Mouse (Mus musculus): ENCODE measurements around the gene Tesmin. TPM values are rescaled to one million over a fixed set of nuclear protein-coding genes. Genes with fewer than 3 reads are reported as not detected.

Gene Tesmin
- polyA plus RNA-seq, 1 experiment: 0.02 TPM

GRCm38 (mm10) chr19:3357620-3358019 lies 31.0 kb upstream of the Tesmin start:
- no peaks in the 10 kb centered on the region for H3K27me3 ChIP-seq (ENCODE audit: control insufficient read depth)
- no peak overlapping the region for H3K4me3 ChIP-seq (replicated peaks)
- no peak for TF ChIP-seq TAL1 (IDR thresholded peaks at IDR 0.05; ENCODE audit: low read length)
- TF ChIP-seq GATA1 (IDR thresholded peaks at IDR 0.05; ENCODE audit: low read length): no peak
- no peaks in the 10 kb centered on the region for H3K9me3 ChIP-seq (ENCODE audit: control insufficient read depth, low read length)
- peaks cover 13% of the 10 kb centered on the region for H3K36me3 ChIP-seq (ENCODE audit: control insufficient read depth)
- peaks cover 8% of the 10 kb centered on the region; the same call in 1 of the 2 replicates for H3K4me1 ChIP-seq (ENCODE audit: control insufficient read depth)

GRCm38 (mm10) chr19:3359841-3360588 lies 28.6 kb upstream of the Tesmin start:
- Histone ChIP-seq H3K4me3 (replicated peaks) (no peak overlapping the region), H3K36me3 (ENCODE audit: control insufficient read depth) (peaks cover 23% of the 10 kb centered on the region), H3K27me3 (ENCODE audit: control insufficient read depth) (no peaks in the 10 kb centered on the region)

DNA sequence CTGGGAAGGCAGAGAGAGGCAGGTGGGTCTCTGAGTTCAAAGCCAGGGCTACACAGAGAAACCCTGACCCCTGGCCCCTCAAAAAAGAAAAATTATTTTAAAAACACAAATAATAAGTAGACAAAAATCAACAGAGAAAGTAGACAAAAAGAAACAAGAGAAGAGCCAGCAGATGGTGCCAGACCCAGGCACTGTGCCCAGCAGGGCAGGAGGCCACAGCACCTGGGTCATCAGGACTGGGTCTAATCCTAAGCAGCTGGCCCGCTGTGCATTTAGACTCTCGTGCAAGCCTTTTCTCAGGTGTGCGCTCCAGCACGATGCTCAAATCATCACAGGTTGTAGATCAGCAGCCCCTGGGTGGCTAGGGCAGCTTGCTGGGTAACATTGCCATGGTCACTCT lies 25.1 kb upstream of the Tesmin start:
- Histone ChIP-seq H3K4me1 (ENCODE audit: control insufficient read depth) (peaks cover 8% of the 10 kb centered on the region; the same call in 1 of the 2 replicates), H3K36me3 (ENCODE audit: control insufficient read depth) (peaks cover 29% of the 10 kb centered on the region), H3K9me3 (ENCODE audit: control insufficient read depth, low read length) (no peaks in the 10 kb centered on the region), H3K27me3 (ENCODE audit: control insufficient read depth) (no peaks in the 10 kb centered on the region), H3K4me3 (replicated peaks) (no peak overlapping the region)
- TF ChIP-seq TAL1 (IDR thresholded peaks at IDR 0.05; ENCODE audit: low read length): no peak
- no peak for TF ChIP-seq GATA1 (IDR thresholded peaks at IDR 0.05; ENCODE audit: low read length)

More at GRCm38 (mm10) chr19:3359841-3360588, 28.6 kb upstream of the Tesmin start:
- Histone ChIP-seq H3K4me1 (ENCODE audit: control insufficient read depth) (peaks cover 8% of the 10 kb centered on the region; the same call in 1 of the 2 replicates), H3K9me3 (ENCODE audit: control insufficient read depth, low read length) (no peaks in the 10 kb centered on the region)
- no peak for TF ChIP-seq GATA1 (IDR thresholded peaks at IDR 0.05; ENCODE audit: low read length)

- H3K27me3 ChIP-seq (ENCODE audit: control insufficient read depth): no peaks in the 10 kb centered on the region
- no peak for TF ChIP-seq GATA1 (IDR thresholded peaks at IDR 0.05; ENCODE audit: low read length)
- TF ChIP-seq TAL1 (IDR thresholded peaks at IDR 0.05; ENCODE audit: low read length): no peak
- H3K9me3 ChIP-seq (ENCODE audit: control insufficient read depth, low read length): no peaks in the 10 kb centered on the region
- peaks cover 8% of the 10 kb centered on the region; the same call in 1 of the 2 replicates for H3K4me1 ChIP-seq (ENCODE audit: control insufficient read depth)
- peaks cover 36% of the 10 kb centered on the region for H3K36me3 ChIP-seq (ENCODE audit: control insufficient read depth)
- H3K4me3 ChIP-seq (replicated peaks): no peak overlapping the region
Observed at GRCm38 (mm10) chr19:3365089-3365488, 23.6 kb upstream of the Tesmin start.

DNA sequence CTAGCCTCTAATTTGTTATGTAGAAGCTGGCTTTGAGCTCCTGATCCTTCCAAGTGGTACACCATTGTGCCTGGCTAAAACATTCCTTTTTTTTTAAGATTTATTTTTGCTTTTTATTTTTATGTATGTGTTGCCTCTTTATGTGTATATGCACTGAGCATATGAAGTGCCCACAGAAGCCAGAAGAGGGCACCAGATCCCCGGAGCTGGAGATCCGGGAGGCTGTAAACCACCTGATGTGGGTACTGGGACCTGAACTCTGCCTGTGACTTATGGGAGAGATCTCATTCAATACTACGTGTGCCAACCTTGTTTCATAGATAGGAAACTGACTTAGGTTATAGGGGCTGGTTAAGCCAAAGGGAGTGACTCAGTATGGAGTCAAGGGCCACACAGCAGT lies 20.4 kb upstream of the Tesmin start:
- no peaks in the 10 kb centered on the region for H3K4me1 ChIP-seq (ENCODE audit: control insufficient read depth)
- H3K36me3 ChIP-seq (ENCODE audit: control insufficient read depth): peaks cover 40% of the 10 kb centered on the region
- TF ChIP-seq TAL1 (IDR thresholded peaks at IDR 0.05; ENCODE audit: low read length) (no peak), GATA1 (IDR thresholded peaks at IDR 0.05; ENCODE audit: low read length) (no peak)
- no peaks in the 10 kb centered on the region for H3K9me3 ChIP-seq (ENCODE audit: control insufficient read depth, low read length)
- H3K4me3 ChIP-seq (replicated peaks): no peak overlapping the region
- H3K27me3 ChIP-seq (ENCODE audit: control insufficient read depth): no peaks in the 10 kb centered on the region

DNA sequence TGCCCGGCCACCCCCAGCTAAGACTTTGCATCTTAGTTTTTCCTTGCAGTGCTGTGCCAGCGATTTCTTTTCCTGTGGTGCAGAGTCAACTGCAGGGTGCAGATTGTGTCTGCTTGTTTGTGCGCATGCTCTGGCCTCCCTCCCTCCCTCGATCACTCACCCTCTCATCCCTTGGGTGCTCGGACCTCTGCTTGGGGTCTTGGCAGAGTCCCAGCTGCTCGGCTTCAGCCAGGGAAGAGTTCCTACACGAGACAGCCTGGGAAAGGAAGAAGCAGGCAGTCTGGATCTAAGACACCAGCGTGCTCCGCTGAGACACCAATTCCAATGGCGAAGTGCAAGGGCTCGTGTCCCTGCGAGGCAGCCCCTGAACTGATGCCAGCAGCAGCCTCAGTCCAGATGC lies 15.3 kb upstream of the Tesmin start:
- TF ChIP-seq TAL1 (IDR thresholded peaks at IDR 0.05; ENCODE audit: low read length): no peak
- no peak for TF ChIP-seq GATA1 (IDR thresholded peaks at IDR 0.05; ENCODE audit: low read length)
- Histone ChIP-seq H3K27me3 (ENCODE audit: control insufficient read depth) (no peaks in the 10 kb centered on the region), H3K36me3 (ENCODE audit: control insufficient read depth) (peaks cover 38% of the 10 kb centered on the region), H3K4me3 (replicated peaks) (no peak overlapping the region), H3K9me3 (ENCODE audit: control insufficient read depth, low read length) (no peaks in the 10 kb centered on the region), H3K4me1 (ENCODE audit: control insufficient read depth) (no peaks in the 10 kb centered on the region)

- H3K36me3 ChIP-seq (ENCODE audit: control insufficient read depth): peaks cover 32% of the 10 kb centered on the region
Observed at GRCm38 (mm10) chr19:3374028-3374427, 14.6 kb upstream of the Tesmin start.

DNA sequence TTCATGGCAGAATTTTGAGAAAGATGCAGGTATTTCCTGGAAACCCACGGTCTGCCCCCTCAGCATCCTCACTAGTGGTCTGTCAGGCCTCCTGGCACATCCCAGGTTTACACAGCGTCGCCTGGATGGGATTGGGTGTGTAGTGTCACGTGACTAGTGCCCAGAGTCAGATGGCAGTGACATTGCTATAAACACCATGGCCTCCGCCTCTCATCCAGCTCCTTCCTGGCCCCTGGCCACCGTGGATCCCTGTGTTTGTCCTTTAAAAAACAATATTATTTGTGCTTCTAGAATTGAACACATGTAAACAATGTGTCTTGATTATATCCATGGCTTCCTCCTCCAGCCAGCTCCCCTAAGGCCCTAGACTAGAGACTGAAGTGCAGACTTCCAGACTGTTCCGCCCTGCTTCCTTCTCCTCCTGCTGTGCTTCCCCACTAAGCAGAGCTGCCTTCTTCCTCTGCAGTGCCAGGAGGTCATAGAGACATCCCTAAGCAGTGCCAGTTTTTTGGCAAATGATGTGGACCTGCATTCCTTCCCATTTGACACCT lies 12.6 kb upstream of the Tesmin start:
- Histone ChIP-seq H3K4me1 (ENCODE audit: control insufficient read depth) (no peaks in the 10 kb centered on the region), H3K4me3 (replicated peaks) (no peak overlapping the region), H3K9me3 (ENCODE audit: control insufficient read depth, low read length) (no peaks in the 10 kb centered on the region), H3K27me3 (ENCODE audit: control insufficient read depth) (no peaks in the 10 kb centered on the region), H3K36me3 (ENCODE audit: control insufficient read depth) (peaks cover 37% of the 10 kb centered on the region)
- no peak for TF ChIP-seq GATA1 (IDR thresholded peaks at IDR 0.05; ENCODE audit: low read length)
- TF ChIP-seq TAL1 (IDR thresholded peaks at IDR 0.05; ENCODE audit: low read length): no peak

More at GRCm38 (mm10) chr19:3374028-3374427, 14.6 kb upstream of the Tesmin start:
- Histone ChIP-seq H3K9me3 (ENCODE audit: control insufficient read depth, low read length) (no peaks in the 10 kb centered on the region), H3K4me3 (replicated peaks) (no peak overlapping the region), H3K4me1 (ENCODE audit: control insufficient read depth) (no peaks in the 10 kb centered on the region), H3K27me3 (ENCODE audit: control insufficient read depth) (no peaks in the 10 kb centered on the region)
- TF ChIP-seq TAL1 (IDR thresholded peaks at IDR 0.05; ENCODE audit: low read length): no peak

DNA sequence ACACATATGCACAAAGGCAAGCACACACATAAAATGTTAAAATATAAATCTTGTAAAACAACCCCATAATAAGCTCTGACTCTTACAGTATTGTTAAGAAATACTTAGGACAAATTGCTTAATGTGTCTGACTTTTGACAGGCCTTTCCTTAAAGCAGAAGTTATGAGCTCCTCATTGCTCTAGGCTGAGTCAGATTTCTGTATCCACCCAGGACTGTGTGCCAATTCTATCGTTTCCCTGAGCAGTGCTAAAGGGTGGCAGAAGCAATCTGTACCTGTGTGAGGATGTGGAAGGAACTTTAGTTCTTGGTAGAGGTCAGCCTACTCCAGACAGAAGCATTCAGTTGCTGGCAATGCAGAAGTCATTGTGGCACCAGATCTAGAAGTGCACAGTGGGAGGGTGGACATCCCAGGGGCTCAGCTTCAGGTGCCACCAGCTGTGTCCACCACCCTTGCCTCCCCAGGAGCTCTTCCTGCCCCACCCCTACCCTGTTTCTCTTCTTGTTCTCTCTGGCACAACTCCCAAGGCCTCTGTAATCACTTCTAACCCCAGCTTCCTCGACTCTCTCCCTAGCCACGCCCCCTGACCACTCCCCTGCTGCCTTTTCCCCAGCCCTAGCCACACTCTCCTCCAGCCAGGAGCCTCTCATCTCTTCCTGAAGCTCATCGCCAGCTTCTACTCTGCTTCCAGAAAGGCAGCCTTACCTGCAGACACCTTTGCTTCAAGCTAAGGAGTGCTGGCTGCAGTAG lies 11.5 kb upstream of the Tesmin start:
- Histone ChIP-seq H3K27me3 (ENCODE audit: control insufficient read depth) (no peaks in the 10 kb centered on the region), H3K4me3 (replicated peaks) (no peak overlapping the region), H3K9me3 (ENCODE audit: control insufficient read depth, low read length) (no peaks in the 10 kb centered on the region), H3K36me3 (ENCODE audit: control insufficient read depth) (peaks cover 32% of the 10 kb centered on the region), H3K4me1 (ENCODE audit: control insufficient read depth) (no peaks in the 10 kb centered on the region)
- TF ChIP-seq TAL1 (IDR thresholded peaks at IDR 0.05; ENCODE audit: low read length) (no peak), GATA1 (IDR thresholded peaks at IDR 0.05; ENCODE audit: low read length) (no peak)

Data from erythroblast, embryonic 14.5 days (primary cell).